ENCODE assay signal across 7 mouse cellular contexts in genomic region chr10:86778398-86779116, GRCm38 (mm10). TPM values are rescaled to one million over a fixed set of nuclear protein-coding genes. Genes with fewer than 3 reads are reported as not detected.
DNase-seq lines count a peak whose midpoint lies in the region; ATAC-seq lines count a peak whose summit lies in the region.

TSS of gene Nt5dc3 (plus strand) at chr10:86779005.

- H3K4me2 ChIP-seq in embryonic facial prominence, embryonic 12.5 days (replicated peaks) = peak within 1 kb of the TSS; percentile 96
- H3K4me2 ChIP-seq in limb, embryonic 11.5 days (ENCODE audit: low read depth, severe bottlenecking) = peak within 1 kb of the TSS; percentile 98
- H3K4me2 ChIP-seq in midbrain, embryonic 14.5 days (ENCODE audit: low read length) = peak within 1 kb of the TSS; percentile 93

- H3K4me3 ChIP-seq in embryonic facial prominence, embryonic 12.5 days = peak within 1 kb of the TSS; percentile 66
- peak within 1 kb of the TSS; percentile 57 for H3K4me3 ChIP-seq in limb, embryonic 11.5 days (ENCODE audit: low read depth, low read length)
- peak within 1 kb of the TSS; percentile 72 for H3K4me3 ChIP-seq in midbrain, embryonic 14.5 days (replicated peaks; ENCODE audit: low read depth, low read length)

- peaks cover 3% of the 10 kb centered on the region; the same call in 1 of the 2 replicates for H3K27me3 ChIP-seq in embryonic facial prominence, embryonic 12.5 days
- peaks cover 5% of the 10 kb centered on the region for H3K27me3 ChIP-seq in limb, embryonic 11.5 days (ENCODE audit: control insufficient read depth, insufficient read depth, low read length)
- H3K27me3 ChIP-seq in midbrain, embryonic 14.5 days (ENCODE audit: control insufficient read depth, insufficient read depth, low read length) = no peaks in the 10 kb centered on the region

- WGBS in embryonic facial prominence, embryonic 12.5 days = under 1% methylated on average over 44 of the region's 44 CpGs
- under 1% methylated on average over 44 of the region's 44 CpGs for WGBS in limb, embryonic 11.5 days
- WGBS in midbrain, embryonic 14.5 days = under 1% methylated on average over 44 of the region's 44 CpGs

- H3K9me3 ChIP-seq in embryonic facial prominence, embryonic 12.5 days = no peaks in the 10 kb centered on the region
- no peaks in the 10 kb centered on the region for H3K9me3 ChIP-seq in limb, embryonic 11.5 days (ENCODE audit: control insufficient read depth, low read length)
- no peaks in the 10 kb centered on the region for H3K9me3 ChIP-seq in midbrain, embryonic 14.5 days (ENCODE audit: control insufficient read depth, low read length)

- peak; percentile 95 for ATAC-seq in embryonic facial prominence, embryonic 12.5 days (ENCODE audit: insufficient number of reproducible peaks, insufficient read depth, low FRiP score, low TSS enrichment)
- peak; percentile 96 for ATAC-seq in limb, embryonic 11.5 days (ENCODE audit: insufficient number of reproducible peaks, low FRiP score, low TSS enrichment, low read depth)
- peak; percentile 95 for ATAC-seq in midbrain, embryonic 14.5 days (ENCODE audit: low FRiP score, low TSS enrichment)

- peak within 1 kb of the TSS; percentile 51; the same call in 1 of the 2 replicates for H3K27ac ChIP-seq in embryonic facial prominence, embryonic 12.5 days
- H3K27ac ChIP-seq in limb, embryonic 11.5 days (replicated peaks; ENCODE audit: low read depth, low read length) = no peak within 1 kb of the TSS
- H3K27ac ChIP-seq in midbrain, embryonic 14.5 days (replicated peaks; ENCODE audit: low read depth, low read length) = peak within 1 kb of the TSS; percentile 70

- H3K36me3 ChIP-seq in embryonic facial prominence, embryonic 12.5 days = no peaks in the 10 kb centered on the region
- H3K36me3 ChIP-seq in limb, embryonic 11.5 days (ENCODE audit: control insufficient read depth, insufficient read depth, low read length) = no peaks in the 10 kb centered on the region
- H3K36me3 ChIP-seq in midbrain, embryonic 14.5 days (ENCODE audit: control insufficient read depth, insufficient read depth, low read length) = no peaks in the 10 kb centered on the region

- H3K4me1 ChIP-seq in embryonic facial prominence, embryonic 12.5 days = peaks cover 15% of the 10 kb centered on the region
- peaks cover 10% of the 10 kb centered on the region; the same call in 1 of the 2 replicates for H3K4me1 ChIP-seq in limb, embryonic 11.5 days (ENCODE audit: control insufficient read depth, insufficient read depth, low read length)
- peaks cover 8% of the 10 kb centered on the region; the same call in 1 of the 2 replicates for H3K4me1 ChIP-seq in midbrain, embryonic 14.5 days (ENCODE audit: control insufficient read depth, insufficient read depth, low read length)

- peak within 1 kb of the TSS; percentile 56 for H3K9ac ChIP-seq in embryonic facial prominence, embryonic 12.5 days
- peak within 1 kb of the TSS; percentile 63 for H3K9ac ChIP-seq in limb, embryonic 11.5 days (ENCODE audit: low read length)
- H3K9ac ChIP-seq in midbrain, embryonic 14.5 days (replicated peaks; ENCODE audit: low read length) = peak within 1 kb of the TSS; percentile 70

- DNase-seq in adrenal gland, postnatal 25 days = peak; percentile 97
- peak; percentile 100 for DNase-seq in heart, adult 11 months
- DNase-seq in kidney, adult 18-20 months = peak; percentile 99
- peak; percentile 95 for DNase-seq in limb, embryonic 11.5 days (ENCODE audit: low spot score)
- DNase-seq in midbrain, embryonic 14.5 days = peak; percentile 96
- peak; percentile 96 for DNase-seq in spleen, adult 18-20 months

RNA-seq across cellular contexts. Expression of gene Nt5dc3, which starts in this region (rescaled TPM):
- total RNA-seq in adrenal gland, postnatal 25 days (2021) = 37.0 and 43.7 TPM in 2 replicates
- 1.4 and 1.5 TPM in 2 replicates for polyA plus RNA-seq in embryonic facial prominence, embryonic 12.5 days (2016; fragmentation: Nextera tagmentation; extraction: Ambion mirVana)
- 0.49 and 0.58 TPM in 2 replicates for polyA plus RNA-seq in limb, embryonic 11.5 days (2014; fragmentation: Nextera tagmentation; extraction: Ambion mirVana)
- 14.9 and 17.2 TPM in 2 replicates for polyA plus RNA-seq in midbrain, embryonic 14.5 days (2014; fragmentation: Nextera tagmentation; extraction: Ambion mirVana)

Comparison
In these comparisons a context has a peak if more than half of its experiments do, and no peak if none do; other contexts are left out.
1. Peak in DNase-seq, ATAC-seq, H3K4me3 ChIP-seq, H3K9ac ChIP-seq and H3K4me2 ChIP-seq in limb, embryonic 11.5 days; RNA of the gene not detected or under 1 TPM.